Mouse (Mus musculus) ES-Bruce4 (cell line): ENCODE results near the gene Ubxn11.

Source experiments
- CTCF ChIP-seq: IDR thresholded peaks from one replicate; pipeline ENCODE4 v1.8.1; 2011; ENCODE audit warnings: low read depth, low read length
- EP300 ChIP-seq: IDR thresholded peaks from 2 replicates; pipeline ENCODE4 v1.6.1; 2011; ENCODE audit warnings: low read depth, low read length; ENCODE audit not compliant: insufficient read depth
- POLR2A ChIP-seq: IDR thresholded peaks from one replicate; pipeline ENCODE4 v1.8.1; 2011; ENCODE audit warnings: low read length; ENCODE audit not compliant: insufficient read depth

DNA sequence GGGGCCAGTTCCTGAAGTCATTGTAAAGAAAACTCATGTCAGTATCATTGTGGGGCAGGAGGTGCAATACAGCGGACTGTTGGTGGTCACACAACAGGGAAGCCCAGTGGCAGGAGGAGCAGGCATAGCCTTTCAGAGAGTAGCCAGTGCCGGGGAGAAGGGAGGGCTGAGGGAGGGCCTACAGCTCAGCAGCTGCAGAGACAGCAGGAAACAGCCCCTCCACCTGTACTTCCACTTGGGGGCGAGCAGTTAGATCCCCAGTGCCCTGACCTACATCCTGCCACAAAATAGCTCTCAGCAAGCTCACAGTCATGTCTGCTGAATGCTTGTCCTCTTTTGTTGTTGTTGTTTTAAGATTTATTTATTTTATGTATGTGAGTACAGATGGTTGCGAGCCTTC is 19.2 kb downstream of the Ubxn11 start:
- TF ChIP-seq EP300 (0 out of 2 replicates have a peak, but pooled peaks have one; percentile 26), CTCF (no peak), POLR2A (no peak)
